Mouse (Mus musculus): ENCODE data around the gene St3gal4.

Gene St3gal4

DNA sequence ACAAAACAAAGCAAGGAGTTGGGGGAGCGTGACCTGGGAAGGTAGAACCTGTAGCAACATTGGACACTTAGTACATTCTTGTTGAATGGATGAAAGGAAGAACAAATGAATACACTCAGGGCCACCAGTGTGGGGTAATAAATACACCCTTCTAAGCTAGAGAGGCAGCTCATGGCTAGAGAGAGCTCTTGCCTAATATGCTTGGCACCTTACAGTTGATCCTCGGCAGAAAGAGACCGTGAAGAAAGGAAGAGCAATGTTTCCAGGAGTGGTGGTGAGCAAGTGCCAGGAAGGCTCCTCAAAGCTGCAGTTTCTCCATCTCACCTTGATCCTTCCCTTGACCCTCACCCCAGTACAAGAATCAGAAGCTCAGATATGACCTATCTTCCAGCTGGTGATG lies 9.5 kb upstream of the St3gal4 start:
- no peak for DNase-seq (ENCODE audit: low spot score)

GRCm38 (mm10) chr9:35127561-35127960 lies 8.5 kb upstream of the St3gal4 start:
- DNase-seq (ENCODE audit: low spot score): no peak

GRCm38 (mm10) chr9:35127147-35127546 lies 8.1 kb upstream of the St3gal4 start:
- DNase-seq (ENCODE audit: low spot score): no peak

- no peak for DNase-seq (ENCODE audit: low spot score)
These were observed 5.5 kb upstream of the St3gal4 start for GRCm38 (mm10) chr9:35124678-35124955.

DNA sequence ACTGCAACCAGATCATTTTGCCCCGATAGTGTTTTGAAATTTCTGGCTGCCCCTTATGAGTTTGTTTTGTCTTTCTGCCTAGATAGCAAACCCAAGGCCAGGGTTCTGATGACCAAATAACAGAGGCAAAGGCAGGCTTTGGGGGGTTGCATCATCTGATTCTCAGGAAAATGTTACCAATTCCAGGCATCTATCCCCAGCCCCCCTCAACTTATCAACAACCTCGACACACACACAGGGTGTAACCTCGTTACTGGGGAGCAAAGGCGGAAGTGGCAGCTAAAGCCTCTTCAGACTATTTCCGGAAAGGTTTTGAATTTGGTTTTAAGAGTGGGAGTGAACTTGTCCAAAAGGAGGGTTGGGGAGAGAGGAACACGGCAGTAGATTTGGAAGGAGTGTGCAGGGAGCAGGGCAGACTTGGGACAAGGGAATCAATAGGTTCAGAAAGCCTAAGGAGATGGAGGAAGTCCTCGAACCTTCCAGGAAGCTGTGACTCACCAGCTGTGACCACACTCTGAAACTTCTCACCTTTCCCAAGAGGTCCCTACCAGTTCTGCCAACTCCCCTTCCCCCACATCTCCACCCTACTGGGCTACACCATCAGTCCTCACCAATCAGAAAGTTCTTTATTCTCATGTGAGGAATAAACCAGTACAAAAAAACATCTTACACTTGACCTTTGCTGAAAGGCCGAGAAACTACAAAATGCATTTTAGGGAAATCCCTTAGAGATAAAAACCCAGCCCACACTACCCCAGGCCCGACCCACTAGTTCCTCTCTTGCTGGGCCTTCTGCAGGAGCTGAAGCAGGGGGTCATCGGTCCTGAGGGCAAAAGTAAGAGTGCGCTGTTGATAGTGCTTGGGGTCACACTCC lies 5.0 kb upstream of the St3gal4 start:
- no peak for DNase-seq (ENCODE audit: low spot score)

GRCm38 (mm10) chr9:35123456-35123803 lies 4.4 kb upstream of the St3gal4 start:
- DNase-seq (ENCODE audit: low spot score): no peak

DNA sequence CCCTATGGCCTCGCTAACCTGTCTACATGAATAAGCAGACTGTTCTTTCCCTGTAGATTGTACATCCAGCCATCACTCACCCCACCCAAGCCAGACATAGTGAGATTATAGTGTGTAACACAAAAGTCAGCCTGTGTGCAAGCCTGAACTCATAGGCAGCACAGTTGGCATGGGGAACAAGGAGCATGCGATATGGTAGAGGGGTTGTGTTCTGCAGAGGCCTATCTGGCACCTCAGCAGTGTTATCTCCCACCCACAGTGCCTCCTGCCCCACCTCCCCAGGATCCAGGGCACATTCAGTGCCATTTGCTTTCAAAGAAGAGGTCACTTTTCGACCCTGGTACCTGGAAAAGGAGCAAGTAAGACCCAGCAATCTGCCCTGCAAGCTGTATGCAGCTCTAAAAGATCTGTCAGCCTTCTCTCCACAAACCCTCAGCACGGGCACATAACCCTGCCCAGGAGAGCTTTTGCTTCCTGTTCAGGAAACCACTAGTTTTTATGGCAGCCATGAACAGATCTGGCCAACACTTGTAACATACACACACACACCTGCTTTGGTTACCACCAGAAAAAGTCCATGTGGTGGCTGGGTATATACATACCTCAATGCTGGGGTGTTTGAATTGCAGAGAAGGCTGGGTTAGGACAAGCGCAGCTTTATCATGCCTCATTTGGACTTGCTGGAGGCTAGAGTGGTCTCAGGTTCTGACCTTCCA lies 3.6 kb upstream of the St3gal4 start:
- DNase-seq (ENCODE audit: low spot score): no peak

DNA sequence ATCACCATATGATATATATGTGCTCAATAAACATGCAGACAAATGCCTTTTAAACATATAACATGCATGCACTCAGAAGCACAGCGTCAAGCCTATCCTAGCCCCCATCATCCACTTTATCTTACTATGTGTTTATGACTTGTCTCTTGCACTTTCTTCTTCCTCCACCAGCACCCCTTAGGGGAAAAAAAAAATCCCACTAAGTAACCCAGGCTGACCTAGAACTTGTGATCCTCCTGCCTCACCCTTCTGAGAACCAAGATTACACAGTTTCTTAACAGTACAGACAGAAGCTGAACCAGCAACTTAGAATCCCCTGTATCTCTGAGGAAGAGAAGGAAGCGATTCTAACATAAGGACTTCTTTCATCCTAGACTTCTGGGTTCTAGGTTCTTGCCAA lies 505 bp downstream of the St3gal4 start:
- no peak for DNase-seq (ENCODE audit: low spot score)

DNA sequence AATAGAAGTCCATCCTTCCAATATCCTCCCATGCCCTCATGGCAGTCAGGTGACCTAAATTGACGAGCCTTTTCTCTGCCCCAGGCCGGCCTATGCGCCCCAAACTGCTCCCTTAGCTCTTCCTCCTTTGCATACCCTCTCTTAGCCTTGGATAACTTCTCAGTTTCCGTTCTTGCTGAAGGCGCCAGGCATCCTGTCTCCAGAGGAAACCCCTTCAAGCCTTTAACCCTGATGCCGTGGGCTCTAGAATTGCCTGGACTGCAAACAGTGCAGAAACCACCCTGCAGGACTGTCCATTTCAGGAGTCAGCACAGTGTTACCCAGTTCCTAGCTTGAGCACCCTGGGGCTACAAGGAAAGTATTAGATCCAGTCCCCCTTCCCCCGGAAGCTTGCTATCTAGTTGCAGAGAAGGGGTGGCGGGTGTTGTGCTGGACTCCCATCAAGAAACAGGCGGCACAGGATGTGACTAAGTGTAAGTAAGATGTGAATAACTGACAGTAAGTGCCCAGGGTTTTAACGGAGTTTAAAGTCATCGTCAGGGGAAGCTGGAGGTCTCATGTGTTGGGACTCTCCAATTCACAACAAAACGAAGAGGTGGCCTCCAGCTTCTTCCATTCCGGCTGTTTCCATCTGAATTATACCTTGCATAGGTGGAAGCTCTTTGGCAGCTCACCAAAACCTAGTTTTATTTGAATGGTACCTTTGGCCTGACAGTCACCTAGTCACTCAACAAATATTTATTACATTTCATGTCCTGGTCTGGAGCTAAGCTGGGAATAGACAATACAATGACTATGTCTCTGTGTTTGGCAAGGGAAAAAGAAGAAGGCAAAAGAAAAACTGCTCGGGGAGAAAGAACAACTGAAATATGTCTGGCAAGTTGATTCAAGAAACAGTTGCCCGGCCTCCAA lies 1.4 kb downstream of the St3gal4 start:
- peak; percentile 35 for DNase-seq (ENCODE audit: low spot score)

DNA sequence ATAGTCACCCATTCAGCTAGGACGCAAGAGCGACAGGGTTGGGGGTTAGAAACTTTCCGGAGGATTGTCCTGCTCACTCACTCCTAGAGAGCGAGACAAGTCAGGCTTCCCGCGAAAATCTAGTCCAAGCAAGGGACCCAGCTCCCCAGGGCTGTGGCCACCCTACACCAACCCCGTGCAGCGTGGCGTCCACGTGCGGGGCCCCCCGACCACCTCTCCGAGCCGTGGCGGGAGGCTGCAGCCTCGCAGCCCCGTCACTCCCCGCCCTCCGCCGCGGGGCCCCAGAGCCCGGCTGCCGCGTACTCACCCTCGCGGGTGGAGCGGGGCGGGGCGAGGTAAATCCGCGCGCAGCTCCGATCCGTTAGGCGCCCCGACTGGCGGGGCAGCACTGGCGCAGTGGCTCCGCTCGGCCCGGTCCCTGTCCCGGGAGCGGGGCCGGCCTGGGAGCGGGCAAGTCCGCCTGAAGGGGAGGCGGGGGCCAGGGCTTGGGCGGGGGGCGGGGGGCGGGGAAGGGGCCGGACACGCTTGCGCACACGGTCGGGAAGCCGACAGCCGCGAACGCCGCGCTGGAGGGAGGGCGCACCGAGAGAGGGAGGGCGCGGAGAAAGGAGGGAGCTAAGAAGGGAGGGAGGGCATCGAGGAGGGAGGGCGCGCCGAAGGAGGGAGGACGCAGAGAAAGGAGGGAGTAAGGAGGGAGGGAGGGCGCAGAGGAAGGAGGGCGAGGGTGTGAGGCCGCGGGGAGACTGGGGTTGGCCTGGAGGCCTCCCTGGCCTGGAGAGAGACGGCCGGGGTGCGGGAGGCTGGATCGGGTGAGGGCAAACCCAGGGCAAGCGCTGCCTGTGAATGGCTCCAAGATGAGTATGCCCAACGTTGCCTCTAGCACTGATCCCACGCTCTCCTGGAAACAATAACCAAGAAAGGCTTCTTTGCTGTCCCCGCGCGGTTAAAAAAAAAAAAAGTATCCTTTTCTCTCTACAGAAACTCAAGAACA lies 2.4 kb downstream of the St3gal4 start:
- DNase-seq (ENCODE audit: low spot score): peak; percentile 82

GRCm38 (mm10) chr9:35115804-35116203 lies 3.3 kb downstream of the St3gal4 start:
- no peak for DNase-seq (ENCODE audit: low spot score)

- no peak for DNase-seq (ENCODE audit: low spot score)
These were observed 3.8 kb downstream of the St3gal4 start for GRCm38 (mm10) chr9:35115299-35115698.

DNA sequence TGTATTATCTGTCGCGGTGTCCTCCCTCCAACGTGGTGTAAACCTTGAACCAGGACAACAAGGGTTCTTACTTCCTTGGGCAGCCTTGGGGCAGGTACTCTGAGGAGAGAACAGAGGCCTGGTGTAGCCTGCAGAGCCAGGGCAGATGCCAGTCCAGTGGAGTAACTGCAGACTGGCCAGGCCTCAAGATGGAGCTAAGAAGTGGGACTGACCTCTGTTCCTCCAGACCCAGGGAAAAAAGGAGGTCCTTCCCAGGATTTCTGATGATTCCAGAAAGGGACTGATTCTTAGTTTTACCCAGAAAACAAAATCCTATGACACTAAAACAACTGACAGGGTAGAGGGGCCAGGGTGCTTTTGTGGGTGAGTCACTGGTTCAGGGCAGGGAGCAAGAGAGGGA lies 4.8 kb downstream of the St3gal4 start:
- DNase-seq (ENCODE audit: low spot score): no peak

- DNase-seq (ENCODE audit: low spot score): peak; percentile 67
These were observed 7.0 kb downstream of the St3gal4 start for GRCm38 (mm10) chr9:35111941-35112595.

DNA sequence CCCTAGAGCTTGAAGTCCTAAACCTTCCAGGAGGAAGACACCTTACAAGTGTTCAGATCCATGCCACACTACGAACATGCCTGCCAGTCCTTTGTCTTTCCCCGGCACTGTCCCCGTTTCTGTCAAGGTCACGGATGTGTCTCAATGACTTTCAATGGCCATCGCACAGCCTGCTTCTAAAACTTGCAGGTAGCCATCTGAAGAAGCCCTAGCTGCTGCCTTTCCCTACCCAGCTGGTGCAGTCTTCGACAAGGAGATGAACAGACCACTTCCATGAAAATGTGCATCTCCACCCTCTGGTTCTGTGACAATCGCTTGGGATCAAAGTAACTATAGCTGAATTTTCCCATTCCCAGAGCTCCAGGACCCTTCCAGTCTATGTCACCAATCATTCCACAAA lies 7.6 kb downstream of the St3gal4 start:
- no peak for DNase-seq (ENCODE audit: low spot score)

DNA sequence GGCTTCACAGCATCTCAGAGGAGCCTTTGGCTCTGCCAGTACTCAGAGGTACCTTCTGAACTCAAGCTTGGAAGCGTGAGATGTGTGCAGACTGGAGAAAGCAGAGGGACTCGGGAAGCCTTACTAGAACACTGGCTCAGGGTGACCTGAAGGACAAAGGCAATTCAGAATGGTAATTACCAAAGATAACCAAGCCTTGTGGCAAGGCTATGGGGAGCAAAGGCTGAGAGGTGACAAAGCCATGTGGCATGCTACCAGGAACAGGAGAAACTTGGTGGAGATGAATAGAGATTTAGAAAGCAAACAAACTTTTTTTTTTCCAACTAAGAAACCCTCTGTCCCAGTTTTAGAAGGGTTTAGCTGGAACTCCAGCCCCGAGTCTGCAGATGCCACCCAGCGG lies 8.5 kb downstream of the St3gal4 start:
- peak; percentile 50 for DNase-seq (ENCODE audit: low spot score)

GRCm38 (mm10) chr9:35110051-35110450 lies 9.0 kb downstream of the St3gal4 start:
- DNase-seq (ENCODE audit: low spot score): no peak

DNA sequence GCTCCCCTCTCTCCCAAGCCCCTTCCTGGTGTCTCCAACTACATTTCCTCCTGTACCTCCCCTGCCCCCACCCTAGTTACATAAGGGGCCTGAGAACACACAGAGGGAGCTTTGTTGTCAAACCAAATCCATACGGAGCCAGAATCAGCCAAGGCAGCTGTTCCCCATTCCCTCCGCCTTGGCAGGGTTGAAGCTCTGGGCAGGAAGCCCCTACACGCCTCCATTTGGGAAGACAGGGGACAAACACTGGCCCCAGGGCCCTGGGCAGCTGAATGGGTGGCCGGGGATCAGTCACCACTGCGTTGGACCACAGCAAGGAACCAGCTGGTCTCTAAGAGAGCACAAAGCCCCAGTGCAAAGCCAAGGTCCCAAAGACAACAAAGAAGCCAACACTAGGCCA lies 10.2 kb downstream of the St3gal4 start:
- DNase-seq (ENCODE audit: low spot score): peak; percentile 64

GRCm38 (mm10) chr9:35108066-35108465 lies 11.0 kb downstream of the St3gal4 start:
- no peak for DNase-seq (ENCODE audit: low spot score)

- DNase-seq (ENCODE audit: low spot score): no peak
These were observed 11.7 kb downstream of the St3gal4 start for GRCm38 (mm10) chr9:35107396-35107795.

Measured in urinary bladder, postnatal 14 days (tissue).